Mouse (Mus musculus) adrenal gland, postnatal 36 days (tissue): ENCODE measurements around the gene Arhgap10. TPM values are rescaled to one million over a fixed set of nuclear protein-coding genes. Genes with fewer than 3 reads are reported as not detected.
A peak's percentile ranks its signal among the peaks of the same experiment; 100 is the strongest.

Experiments
- DNase-seq, 2 experiments: peaks; one replicate each; pipeline ENCODE4 v3.0.0; 2021; ENCODE audit warnings: mixed read lengths in 1 of 2
- total RNA-seq, 2 experiments: library from RNA; stranded (reverse); gene quantifications; 2 replicates each; pipeline ENCODE4 v1.2.3; 2021

The Arhgap10 gene
- total RNA-seq, 2 experiments from 2014 or later: 18.5 to 28.0 TPM

- no peak for DNase-seq
Measured at GRCm38 (mm10) chr8:77215191-77215590, 302.6 kb downstream of the Arhgap10 start.

GRCm38 (mm10) chr8:77214665-77215064, 303.1 kb downstream of the Arhgap10 start:
- peak in 1 of 2 experiments; percentile 17 for DNase-seq

DNA sequence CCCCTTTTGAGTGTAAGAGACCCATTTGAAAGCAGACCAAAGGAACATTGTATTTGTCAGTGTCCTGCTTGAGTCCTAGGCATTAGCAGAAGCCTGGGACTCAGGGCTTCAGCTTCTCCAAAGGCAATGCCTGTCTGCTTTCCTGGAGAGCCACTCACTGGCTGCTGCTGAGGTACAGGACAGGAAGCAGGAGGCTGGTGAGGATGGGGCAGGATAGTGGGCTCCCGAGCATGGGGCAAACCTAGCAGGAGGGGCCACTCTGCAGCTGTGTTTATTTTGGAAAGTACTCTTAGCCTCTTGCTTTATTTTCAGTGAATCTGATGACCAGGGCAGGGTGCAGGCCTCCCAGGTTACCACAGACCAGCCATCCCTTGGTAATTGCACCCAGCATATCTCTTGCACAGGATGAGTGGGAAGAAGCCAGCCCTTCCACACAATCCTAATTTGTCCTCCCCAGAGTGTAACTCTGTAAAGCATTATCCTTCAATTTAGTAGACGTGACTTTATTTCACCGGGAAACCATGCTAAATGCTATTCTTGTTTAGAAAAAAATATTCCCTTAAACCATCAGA, 303.8 kb downstream of the Arhgap10 start:
- DNase-seq: no peak

- no peak for DNase-seq
Measured at GRCm38 (mm10) chr8:77209297-77209696, 308.5 kb downstream of the Arhgap10 start.

Other genes starting within 250 kb of the Arhgap10 start
- 10 to 100 TPM; 15.8 to 20.7 TPM for gene Prmt9, start 31.4 kb upstream of the Arhgap10 start, total RNA-seq
- 10 to 100 TPM; 27.3 to 38.8 TPM for gene Tmem184c, start 92.7 kb upstream of the Arhgap10 start, total RNA-seq
- 10 to 100 TPM; 22.5 to 23.5 TPM for gene Ednra, start 206.5 kb upstream of the Arhgap10 start, total RNA-seq